Mouse (Mus musculus) mesoderm, embryonic 11.5 days (tissue): ENCODE measurements at regions not wholly inside any gene's neighbourhood (a gene's known extent, or its start where the extent isn't known, plus 50 kb on each side); places are given as distances from the start of the nearest gene placed in this dataset.
A peak's percentile ranks its signal among the peaks of the same experiment; 100 is the strongest.

Source experiments
- DNase-seq: peaks from one replicate; pipeline ENCODE4 v3.0.0-alpha.2; 2012; ENCODE audit warnings: low read depth, low spot score

GRCm38 (mm10) chr15:60111046-60111445, 94.6 kb upstream of the 4933412E24Rik start:
- no peak for DNase-seq

- DNase-seq, result no peak
Measured at GRCm38 (mm10) chr15:60104126-60104525, 87.7 kb upstream of the 4933412E24Rik start.

- DNase-seq, result no peak
Measured at GRCm38 (mm10) chr15:60101485-60102280, 85.3 kb upstream of the 4933412E24Rik start.

GRCm38 (mm10) chr15:60097141-60097540, 80.7 kb upstream of the 4933412E24Rik start:
- peak; percentile 50 for DNase-seq

- DNase-seq, result no peak
Measured at GRCm38 (mm10) chr15:60096131-60096530, 79.7 kb upstream of the 4933412E24Rik start.

GRCm38 (mm10) chr15:60089921-60090320, 73.5 kb upstream of the 4933412E24Rik start:
- no peak for DNase-seq

- no peak for DNase-seq
Measured at GRCm38 (mm10) chr15:60088964-60089899, 72.8 kb upstream of the 4933412E24Rik start.
